Mouse (Mus musculus) hindbrain, embryonic 11.5 days (tissue): ENCODE data around the gene Vmn1r214. TPM values are rescaled to one million over a fixed set of nuclear protein-coding genes. Genes with fewer than 3 reads are reported as not detected.

Experiments
- ATAC-seq: fragments of 200-750 bp; cut with Nextera tagmentation; 2 replicates; pipeline ENCODE4 v1.8.0; 2017; ENCODE audit warnings: mild to moderate bottlenecking, moderate TSS enrichment, moderate library complexity; ENCODE audit not compliant: low FRiP score
- DNase-seq: peaks from one replicate; pipeline ENCODE4 v3.0.0-alpha.2; 2015; ENCODE audit warnings: low spot score
- H3K27ac ChIP-seq: fragments of 300-500 bp; sonication (generic); 2 replicates; pipeline ENCODE4 v1.5.1; 2014; ENCODE audit warnings: mild to moderate bottlenecking, low read depth, low read length
- H3K27me3 ChIP-seq: fragments of 300-500 bp; sonication (generic); 2 replicates; pipeline ENCODE4 v1.6.1; 2014; ENCODE audit warnings: mild to moderate bottlenecking, low read length, moderate library complexity, mixed read lengths; ENCODE audit not compliant: control insufficient read depth, insufficient read depth
- H3K36me3 ChIP-seq: fragments of 300-500 bp; sonication (generic); 2 replicates; pipeline ENCODE4 v1.6.1; 2014; ENCODE audit warnings: mild to moderate bottlenecking, low read length, moderate library complexity, mixed read lengths; ENCODE audit not compliant: control insufficient read depth, insufficient read depth
- H3K4me1 ChIP-seq: fragments of 300-500 bp; sonication (generic); replicated peaks from 2 replicates; pipeline ENCODE4 v1.6.1; 2014; ENCODE audit warnings: low read length, mixed read lengths; ENCODE audit not compliant: control insufficient read depth, insufficient read depth
- H3K4me2 ChIP-seq: fragments of 300-500 bp; sonication (generic); replicated peaks from 2 replicates; pipeline ENCODE4 v1.6.1; 2014; ENCODE audit warnings: mild to moderate bottlenecking, low read depth, low read length
- H3K4me3 ChIP-seq: fragments of 300-500 bp; sonication (generic); 2 replicates; pipeline ENCODE4 v1.5.1; 2014; ENCODE audit warnings: low read depth, low read length
- H3K9ac ChIP-seq: fragments of 300-500 bp; sonication (generic); 2 replicates; pipeline ENCODE4 v1.6.1; 2014; ENCODE audit warnings: low read depth, low read length
- H3K9me3 ChIP-seq: fragments of 300-500 bp; sonication (generic); 2 replicates; pipeline ENCODE4 v1.6.1; 2016; ENCODE audit warnings: low read length; ENCODE audit not compliant: control insufficient read depth
- WGBS: fragments of 180-500 bp; shearing (Covaris S2); extraction: QIAGEN DNeasy Blood & Tissue Kit; methylation state at CpG from one replicate; pipeline ENCODE4 v1.1.7; 2014; 5-methylcytosine and 5-hydroxymethylcytosine counted together
- polyA plus RNA-seq: library from polyadenylated mRNA; unstranded; fragments of >200 nt; fragmentation: Nextera tagmentation; extraction: Ambion mirVana; gene quantifications from 2 replicates; pipeline ENCODE4 v1.2.1, GENCODE M21; 2014

Vmn1r214 gene
- polyA plus RNA-seq = not detected in 2 replicates

DNA sequence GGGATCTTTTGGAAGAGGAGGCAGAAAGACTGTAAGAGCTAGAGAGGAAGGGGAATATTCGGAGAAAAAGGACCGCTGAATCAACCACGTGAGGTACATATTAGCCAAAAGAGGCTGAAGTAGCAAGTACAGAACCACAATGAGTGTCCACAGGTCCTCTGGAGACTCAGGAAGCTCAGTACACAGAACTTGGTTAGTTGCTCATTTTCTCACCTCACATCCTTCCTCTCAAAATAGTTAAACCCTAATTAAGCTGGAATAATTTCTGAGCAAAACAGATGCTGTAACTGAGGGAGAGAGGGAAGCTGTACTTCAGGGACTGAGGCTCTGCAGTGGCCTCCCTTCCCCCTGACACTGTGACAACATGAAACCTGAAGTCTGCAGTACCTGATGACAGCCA is at the start of gene Vmn1r214:
Vmn1r214 (plus strand) TSS at position 301 of the 400 bp plus-strand sequence.
- ATAC-seq = no peak
- H3K27ac ChIP-seq = no peak within 1 kb of the TSS
- WGBS = 95% methylated on average over 3 of the region's 3 CpGs
- H3K36me3 ChIP-seq = no peaks in the 10 kb centered on the region
- H3K4me2 ChIP-seq = no peak within 1 kb of the TSS
- DNase-seq = no peak
- no peak within 1 kb of the TSS for H3K9ac ChIP-seq
- H3K4me3 ChIP-seq = no peak within 1 kb of the TSS
- H3K9me3 ChIP-seq = no peaks in the 10 kb centered on the region
- no peaks in the 10 kb centered on the region for H3K4me1 ChIP-seq
- no peaks in the 10 kb centered on the region for H3K27me3 ChIP-seq

GRCm38 (mm10) chr13:22990214-22990891 is 39.9 kb upstream of the Vmn1r214 start:
- 85% methylated on average over 11 of the region's 11 CpGs for WGBS
- no peak for DNase-seq
- no peak overlapping the region for H3K4me2 ChIP-seq
- ATAC-seq = no peak
- no peaks in the 10 kb centered on the region for H3K36me3 ChIP-seq
- no peaks in the 10 kb centered on the region for H3K27me3 ChIP-seq
- H3K9me3 ChIP-seq = no peaks in the 10 kb centered on the region
- no peak overlapping the region for H3K27ac ChIP-seq
- H3K9ac ChIP-seq = no peak overlapping the region
- no peak overlapping the region for H3K4me3 ChIP-seq
- H3K4me1 ChIP-seq = no peaks in the 10 kb centered on the region

DNA sequence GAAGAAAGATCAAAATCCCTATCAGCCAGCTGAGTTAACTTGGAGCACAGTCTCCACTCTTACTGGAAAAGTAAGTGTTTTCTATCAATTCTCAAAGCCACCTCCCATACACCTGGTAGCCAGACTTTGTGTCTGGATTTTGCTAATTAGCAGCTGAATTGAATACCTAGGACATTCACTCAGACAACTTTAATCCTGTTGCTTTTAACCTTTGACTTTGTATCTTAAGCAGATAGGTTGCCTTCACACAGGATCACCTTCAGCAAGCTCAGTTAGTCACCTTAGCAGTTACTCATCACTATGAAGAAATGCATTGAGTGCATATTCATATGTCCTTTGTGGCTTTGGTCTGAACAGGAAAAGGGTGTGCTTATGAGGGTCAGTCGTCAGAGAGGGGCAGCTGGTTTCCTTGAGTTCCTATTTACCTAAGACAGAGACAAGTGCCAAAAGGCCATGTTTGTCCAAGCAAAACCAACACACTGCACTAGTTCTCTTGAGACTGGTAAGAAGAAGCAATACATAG is 38.0 kb upstream of the Vmn1r214 start:
- no peak for DNase-seq
- Histone ChIP-seq H3K27ac (no peak overlapping the region), H3K9ac (no peak overlapping the region), H3K9me3 (no peaks in the 10 kb centered on the region), H3K4me2 (no peak overlapping the region), H3K4me1 (no peaks in the 10 kb centered on the region), H3K27me3 (no peaks in the 10 kb centered on the region), H3K36me3 (no peaks in the 10 kb centered on the region), H3K4me3 (no peak overlapping the region)
- ATAC-seq = no peak
- WGBS = 33% methylated on average over 1 of the region's 1 CpGs

GRCm38 (mm10) chr13:22992721-22993120 is 37.5 kb upstream of the Vmn1r214 start:
- 47% methylated on average over 2 of the region's 2 CpGs for WGBS
- no peak overlapping the region for H3K4me2 ChIP-seq
- no peak overlapping the region for H3K4me3 ChIP-seq
- H3K36me3 ChIP-seq = no peaks in the 10 kb centered on the region
- no peak overlapping the region for H3K27ac ChIP-seq
- no peaks in the 10 kb centered on the region for H3K4me1 ChIP-seq
- no peaks in the 10 kb centered on the region for H3K27me3 ChIP-seq
- no peak for DNase-seq
- H3K9ac ChIP-seq = no peak overlapping the region
- H3K9me3 ChIP-seq = no peaks in the 10 kb centered on the region
- ATAC-seq = no peak

- H3K9ac ChIP-seq = no peak within 1 kb of the TSS
- H3K27me3 ChIP-seq = no peaks in the 10 kb centered on the region
- no peaks in the 10 kb centered on the region for H3K9me3 ChIP-seq
- H3K36me3 ChIP-seq = no peaks in the 10 kb centered on the region
- WGBS = 63% methylated on average over 1 of the region's 1 CpGs
- ATAC-seq (no peak), DNase-seq (no peak)
- H3K4me1 ChIP-seq = no peaks in the 10 kb centered on the region
- no peak within 1 kb of the TSS for H3K27ac ChIP-seq
- H3K4me2 ChIP-seq = no peak within 1 kb of the TSS
- H3K4me3 ChIP-seq = no peak within 1 kb of the TSS
These were observed 22.9 kb upstream of the Vmn1r214 start, which contains the start of gene Vmn1r213 for GRCm38 (mm10) chr13:23007356-23007755. TSS of gene Vmn1r213 (plus strand) at chr13:23007656.

GRCm38 (mm10) chr13:23018158-23018557 is 12.1 kb upstream of the Vmn1r214 start:
- H3K36me3 ChIP-seq = no peaks in the 10 kb centered on the region
- no peak overlapping the region for H3K4me2 ChIP-seq
- no peak overlapping the region for H3K9ac ChIP-seq
- no peaks in the 10 kb centered on the region for H3K27me3 ChIP-seq
- no peak for DNase-seq
- H3K4me3 ChIP-seq = no peak overlapping the region
- H3K4me1 ChIP-seq = no peaks in the 10 kb centered on the region
- H3K9me3 ChIP-seq = no peaks in the 10 kb centered on the region
- ATAC-seq = no peak
- no peak overlapping the region for H3K27ac ChIP-seq

GRCm38 (mm10) chr13:23024812-23025211 is 5.4 kb upstream of the Vmn1r214 start:
- no peak overlapping the region for H3K4me3 ChIP-seq
- H3K4me2 ChIP-seq = no peak overlapping the region
- no peak overlapping the region for H3K9ac ChIP-seq
- H3K27ac ChIP-seq = no peak overlapping the region
- H3K9me3 ChIP-seq = no peaks in the 10 kb centered on the region
- ATAC-seq = no peak
- no peak for DNase-seq
- no peaks in the 10 kb centered on the region for H3K4me1 ChIP-seq
- no peaks in the 10 kb centered on the region for H3K27me3 ChIP-seq
- H3K36me3 ChIP-seq = no peaks in the 10 kb centered on the region

DNA sequence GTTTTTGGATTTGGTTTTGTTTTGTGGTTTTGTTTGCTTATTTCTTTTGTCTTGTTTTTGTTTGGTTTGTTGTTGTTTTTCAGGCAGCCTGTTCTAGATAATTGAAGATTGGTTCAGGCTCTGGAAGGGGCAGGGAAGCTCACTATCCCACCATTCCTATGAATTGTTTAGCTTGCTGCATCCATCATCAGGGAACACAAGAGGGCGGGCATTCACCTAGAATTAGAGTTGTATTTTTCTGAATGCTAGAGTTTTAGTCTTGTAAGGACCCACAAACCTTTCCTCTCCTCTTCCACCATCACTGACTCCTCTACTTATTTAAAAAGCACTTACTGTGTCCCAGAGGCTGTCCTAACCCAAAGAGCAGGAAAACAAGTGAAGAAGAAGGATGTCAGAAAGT is 27.6 kb downstream of the Vmn1r214 start:
- Histone ChIP-seq H3K4me2 (no peak overlapping the region), H3K9ac (no peak overlapping the region), H3K36me3 (no peaks in the 10 kb centered on the region), H3K4me1 (no peaks in the 10 kb centered on the region), H3K4me3 (no peak overlapping the region), H3K27me3 (no peaks in the 10 kb centered on the region), H3K9me3 (no peaks in the 10 kb centered on the region), H3K27ac (no peak overlapping the region)
- ATAC-seq (no peak), DNase-seq (no peak)
- WGBS = 68% methylated on average over 1 of the region's 1 CpGs

DNA sequence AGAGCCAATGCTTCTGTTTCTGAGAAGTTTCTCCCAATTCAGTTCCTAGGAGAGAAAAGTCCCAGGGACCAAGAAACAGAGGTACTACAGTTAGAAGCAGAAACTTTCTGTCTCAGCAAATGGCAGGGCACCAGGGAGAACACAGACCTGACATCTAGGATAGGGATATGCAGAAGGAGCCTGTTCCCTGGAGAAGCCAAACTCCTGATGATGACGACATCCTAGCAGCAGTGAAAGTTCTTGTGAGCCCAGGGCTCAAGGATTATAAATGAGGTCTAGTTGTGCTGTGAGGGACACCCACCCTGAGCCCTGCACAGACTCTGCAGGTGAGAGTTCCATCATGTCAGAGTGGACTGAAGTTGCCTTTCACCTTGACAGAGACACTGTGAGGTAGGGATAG is 37.5 kb downstream of the Vmn1r214 start, which contains the start of gene Vmn1r215:
Vmn1r215 (plus strand) TSS at position 301 of the 400 bp plus-strand sequence.
- DNase-seq (no peak), ATAC-seq (no peak)
- no peak within 1 kb of the TSS for H3K9ac ChIP-seq
- H3K4me1 ChIP-seq = no peaks in the 10 kb centered on the region
- no peak within 1 kb of the TSS for H3K27ac ChIP-seq
- no peak within 1 kb of the TSS for H3K4me3 ChIP-seq
- 86% methylated on average over 1 of the region's 1 CpGs for WGBS
- no peaks in the 10 kb centered on the region for H3K36me3 ChIP-seq
- no peak within 1 kb of the TSS for H3K4me2 ChIP-seq
- H3K9me3 ChIP-seq = no peaks in the 10 kb centered on the region
- H3K27me3 ChIP-seq = no peaks in the 10 kb centered on the region
